Mouse (Mus musculus) CD4-positive, CD25-positive, alpha-beta regulatory T cell, adult 4 months (primary cell): ENCODE data around the gene Tpp2. TPM values are rescaled to one million over a fixed set of nuclear protein-coding genes. Genes with fewer than 3 reads are reported as not detected.

Experiments used
- ATAC-seq: one replicate; pipeline ENCODE4 v1.8.0; 2017
- polyA plus RNA-seq, 2 experiments: library from polyadenylated mRNA; unstranded; fragments of 100-300 nt; shearing (Covaris generic); gene quantifications; one replicate each; pipeline ENCODE4 v1.2.1; 2017

Tpp2 gene
- 100 to 1,000 TPM; 127 to 141 TPM for polyA plus RNA-seq

- peak; percentile 88 for ATAC-seq
These were observed at the start of gene Tpp2 for GRCm38 (mm10) chr1:43933488-43934415. Gene Tpp2 (plus strand): TSS chr1:43933647.

GRCm38 (mm10) chr1:43888358-43888757 is 45.1 kb upstream of the Tpp2 start:
- peak; percentile 69 for ATAC-seq

- ATAC-seq, result no peak
These were observed 37.7 kb upstream of the Tpp2 start for GRCm38 (mm10) chr1:43895742-43896141.

GRCm38 (mm10) chr1:43897131-43897530 is 36.3 kb upstream of the Tpp2 start:
- peak; percentile 94 for ATAC-seq

- no peak for ATAC-seq
These were observed 35.5 kb upstream of the Tpp2 start for GRCm38 (mm10) chr1:43897987-43898386.

GRCm38 (mm10) chr1:43898991-43899714 is 34.3 kb upstream of the Tpp2 start:
- ATAC-seq, result peak; percentile 28

- no peak for ATAC-seq
These were observed 31.0 kb upstream of the Tpp2 start for GRCm38 (mm10) chr1:43902417-43902816.

GRCm38 (mm10) chr1:43902855-43903254 is 30.6 kb upstream of the Tpp2 start:
- peak; percentile 77 for ATAC-seq

- no peak for ATAC-seq
These were observed 18.0 kb upstream of the Tpp2 start for GRCm38 (mm10) chr1:43915428-43915827.

GRCm38 (mm10) chr1:43916854-43917253 is 16.6 kb upstream of the Tpp2 start:
- no peak for ATAC-seq

GRCm38 (mm10) chr1:43934416-43934810 is 966 bp downstream of the Tpp2 start:
- ATAC-seq, result no peak

- peak; percentile 60 for ATAC-seq
These were observed 5.9 kb downstream of the Tpp2 start for GRCm38 (mm10) chr1:43939310-43939709.

GRCm38 (mm10) chr1:43941476-43942217 is 8.2 kb downstream of the Tpp2 start:
- no peak for ATAC-seq

GRCm38 (mm10) chr1:43942814-43943213 is 9.4 kb downstream of the Tpp2 start:
- no peak for ATAC-seq

GRCm38 (mm10) chr1:43953679-43954078 is 20.2 kb downstream of the Tpp2 start:
- no peak for ATAC-seq

GRCm38 (mm10) chr1:43964381-43964780 is 30.9 kb downstream of the Tpp2 start:
- ATAC-seq, result no peak

GRCm38 (mm10) chr1:43966756-43967155 is 33.3 kb downstream of the Tpp2 start:
- ATAC-seq, result no peak

- no peak for ATAC-seq
These were observed 35.9 kb downstream of the Tpp2 start for GRCm38 (mm10) chr1:43969361-43969760.

- no peak for ATAC-seq
These were observed 37.6 kb downstream of the Tpp2 start for GRCm38 (mm10) chr1:43971089-43971488.

- peak; percentile 65 for ATAC-seq
These were observed 63.6 kb downstream of the Tpp2 start for GRCm38 (mm10) chr1:43996914-43997589.

GRCm38 (mm10) chr1:44004513-44004912 is 71.1 kb downstream of the Tpp2 start:
- ATAC-seq, result no peak

GRCm38 (mm10) chr1:44015556-44015955 is 82.1 kb downstream of the Tpp2 start:
- no peak for ATAC-seq
